Mouse (Mus musculus): ENCODE results near the gene Ruvbl1.

Ruvbl1 gene

DNA sequence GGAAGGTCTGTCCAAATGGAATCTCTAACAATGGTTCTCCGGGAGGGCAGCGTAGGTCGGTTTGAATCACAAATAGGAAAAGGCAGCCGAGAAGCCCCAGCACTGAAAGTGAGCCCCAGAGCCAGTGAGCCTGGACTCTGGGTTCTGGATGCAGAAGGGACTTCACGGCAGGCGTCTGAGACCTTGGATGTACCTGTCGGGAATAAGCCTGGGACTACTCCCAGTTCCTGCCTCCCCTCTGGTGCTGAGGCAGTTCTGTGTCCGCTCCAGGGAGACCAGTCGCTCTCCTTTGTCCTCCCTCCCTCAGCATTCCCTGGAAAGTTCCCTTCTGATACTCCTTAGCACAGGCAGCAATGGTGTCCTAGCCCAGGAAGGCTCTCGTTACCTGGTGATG lies 80.2 kb downstream of the Ruvbl1 start:
- DNase-seq (ENCODE audit: low spot score): no peak
